Mouse (Mus musculus) frontal cortex, postnatal 10 days (tissue): ENCODE measurements at regions not wholly inside any gene's neighbourhood (a gene's known extent, or its start where the extent isn't known, plus 50 kb on each side); places are given as distances from the start of the nearest gene placed in this dataset.

Experiments
- DNase-seq, 2 experiments: peaks; one replicate each; pipeline ENCODE4 v3.0.0; 2022; ENCODE audit warnings: low spot score in 2 of 2, mixed read lengths in 1 of 2

DNA sequence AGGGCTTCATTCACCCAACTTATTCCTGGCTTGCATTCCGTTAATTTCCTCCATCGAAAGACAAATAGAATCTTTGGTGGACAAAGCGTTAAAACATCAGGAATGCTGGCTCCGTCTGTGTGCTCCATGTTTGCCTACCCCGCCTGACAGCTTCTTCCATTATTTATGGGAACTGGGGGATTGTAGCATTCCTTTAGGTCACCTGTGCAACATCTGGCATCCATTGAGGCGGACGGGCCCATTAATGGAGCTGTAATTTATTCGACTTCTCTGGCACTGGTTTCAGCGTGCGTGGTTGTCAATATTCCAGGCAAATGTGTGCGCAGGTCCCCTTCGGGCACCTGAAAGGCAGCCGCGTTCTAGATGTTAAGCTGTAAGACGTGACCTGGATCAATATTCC lies 196.9 kb downstream of the Thbs2 start:
- DNase-seq, result no peak

DNA sequence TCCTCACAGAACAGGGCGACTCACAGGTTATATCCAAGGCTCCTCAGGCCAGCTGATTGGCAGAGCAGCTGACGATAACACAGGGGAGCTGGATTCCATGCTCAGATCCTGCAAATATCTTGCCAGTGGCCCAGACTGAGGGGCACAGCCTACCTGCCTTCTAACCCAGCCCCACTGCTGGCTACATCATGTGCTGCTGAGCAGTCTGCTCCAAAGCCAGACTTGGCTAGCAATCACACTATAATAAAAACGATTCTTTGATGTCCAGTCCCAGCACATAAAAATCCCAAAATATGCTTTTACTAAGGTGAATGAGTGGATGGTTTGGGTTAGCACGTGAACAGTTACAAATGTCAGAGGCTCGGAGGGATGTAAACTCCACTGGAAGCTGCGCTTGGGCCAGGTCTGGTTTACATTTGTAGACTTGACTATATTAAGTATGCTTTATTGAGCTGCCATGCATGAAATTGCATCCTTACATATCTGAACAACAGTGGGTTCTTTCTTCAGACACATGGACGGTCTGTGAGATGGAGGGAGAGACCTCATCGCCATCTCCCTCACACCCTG lies 200.2 kb downstream of the Thbs2 start:
- no peak for DNase-seq

GRCm38 (mm10) chr17:14492936-14493335 lies 201.1 kb downstream of the Thbs2 start:
- DNase-seq, result no peak

DNA sequence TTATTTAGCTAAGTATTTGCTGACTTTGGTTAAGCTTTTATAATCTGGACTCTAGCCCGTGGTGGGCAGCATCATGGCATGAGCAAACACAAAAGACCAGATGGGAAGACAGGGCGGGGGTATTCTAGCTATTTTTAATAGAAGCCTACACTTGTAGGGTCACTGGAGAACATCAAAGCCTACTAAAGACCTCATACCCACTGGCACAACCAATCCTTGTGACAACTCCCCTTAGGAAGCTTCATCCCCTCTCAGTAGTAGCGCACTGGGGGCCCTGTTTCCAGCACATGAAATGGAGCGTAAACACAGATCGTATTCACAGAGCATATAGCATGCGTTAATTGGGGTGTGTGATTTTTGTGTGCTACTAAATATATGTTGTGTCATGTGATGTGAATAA lies 202.4 kb downstream of the Smoc2 start:
- DNase-seq, result no peak

DNA sequence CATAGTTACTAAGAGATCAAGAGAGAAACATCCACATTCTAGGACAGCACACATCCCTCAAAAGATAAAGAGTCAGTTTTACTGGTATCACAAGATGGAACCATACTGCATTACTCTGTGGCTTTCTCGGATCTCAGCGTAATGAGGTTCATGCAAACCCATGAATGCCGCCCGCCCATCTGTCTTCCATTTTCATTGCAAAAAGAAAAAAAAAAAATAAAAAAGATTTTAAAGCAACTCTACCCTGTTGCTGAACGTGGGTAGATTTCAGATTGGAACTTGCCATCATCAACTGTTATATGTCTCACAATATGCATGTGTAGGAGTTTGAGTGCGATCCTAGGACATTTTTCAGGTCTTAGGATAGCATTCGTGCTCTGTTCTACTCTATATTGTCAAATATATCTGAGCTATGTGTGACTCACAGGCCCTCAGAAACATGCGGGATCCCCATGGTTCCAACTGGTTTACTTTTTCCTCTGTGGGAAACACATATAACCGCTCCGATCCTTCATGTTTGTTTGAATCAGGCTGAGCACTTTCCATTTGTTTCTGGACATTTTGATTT lies 199.7 kb downstream of the Smoc2 start:
- no peak for DNase-seq

GRCm38 (mm10) chr17:14476707-14477106 lies 197.4 kb downstream of the Smoc2 start:
- DNase-seq, result no peak

DNA sequence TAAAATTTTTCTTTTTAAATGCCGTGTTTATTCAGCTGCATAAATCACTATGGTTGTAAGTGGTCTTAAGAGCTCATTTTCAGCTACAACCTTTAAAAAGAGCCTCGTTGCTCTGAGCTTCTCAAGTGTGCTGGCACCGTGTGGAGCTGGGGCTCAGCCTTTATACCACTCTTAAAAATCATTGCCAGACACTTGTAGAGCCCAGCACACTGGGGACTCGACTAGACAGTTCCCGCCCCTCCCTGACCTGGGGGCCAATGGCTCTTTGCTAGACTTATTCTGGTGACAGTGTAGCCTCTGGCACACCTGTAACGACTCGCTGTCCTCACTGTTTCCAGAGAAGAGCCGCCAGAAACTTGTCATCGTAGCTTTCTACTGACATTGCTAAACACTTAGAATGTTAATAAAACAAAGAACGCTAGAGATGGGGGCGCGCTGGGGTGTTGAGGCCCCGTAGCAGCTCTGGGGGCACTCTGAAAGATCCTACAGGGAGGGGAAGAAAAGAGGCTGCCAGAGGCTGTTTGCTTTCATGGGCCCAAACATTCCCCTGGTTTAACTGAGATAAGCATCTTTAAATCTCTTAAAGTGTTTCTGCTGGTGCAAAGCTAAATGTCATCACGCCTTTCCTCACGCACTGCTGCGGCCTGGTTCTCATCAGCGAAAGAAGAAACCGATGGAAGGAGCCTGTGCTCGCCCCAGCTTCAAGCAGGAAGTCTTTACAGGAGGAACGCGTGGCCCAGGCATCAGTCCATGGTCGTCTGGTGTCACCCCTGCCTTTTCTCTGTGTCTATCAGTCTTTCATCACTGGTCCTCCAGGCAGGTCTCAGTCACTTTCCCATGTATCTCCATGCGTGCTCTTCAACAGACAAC lies 196.7 kb downstream of the Smoc2 start:
- DNase-seq, result no peak

GRCm38 (mm10) chr17:14475277-14475676 lies 196.0 kb downstream of the Smoc2 start:
- DNase-seq, result no peak

- DNase-seq, result no peak
Observed at GRCm38 (mm10) chr17:14468754-14469488, 189.6 kb downstream of the Smoc2 start.

DNA sequence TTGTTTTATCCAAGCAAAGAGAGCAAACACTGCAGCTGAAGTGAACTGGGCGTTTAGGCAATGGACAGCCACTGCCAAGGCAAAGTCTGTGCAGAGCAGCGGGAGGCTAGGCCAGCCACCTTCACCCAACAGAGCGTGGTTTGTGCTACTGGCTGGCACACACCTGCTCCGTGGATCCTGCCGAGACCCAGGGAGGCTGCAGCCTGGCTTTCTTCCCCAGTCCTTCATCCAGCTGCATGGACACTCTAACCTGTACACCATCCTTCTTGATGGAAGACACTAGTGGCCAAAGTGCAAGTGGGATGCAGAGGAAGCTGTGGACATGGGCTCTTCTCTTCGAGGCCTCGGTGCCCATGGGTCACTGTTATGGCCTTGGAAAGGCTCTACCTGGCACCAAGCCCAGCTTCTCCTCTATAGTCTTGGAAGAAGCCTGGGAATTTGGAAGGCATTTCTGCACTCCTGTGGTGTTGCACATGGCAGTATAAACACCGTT lies 176.0 kb downstream of the Smoc2 start:
- DNase-seq, result no peak
